Comparison of ENCODE assay signal across 6 mouse cellular contexts in genomic region chr19:4040941-4041340, GRCm38 (mm10). TPM values are rescaled to one million over a fixed set of nuclear protein-coding genes. Genes with fewer than 3 reads are reported as not detected.
"Had no signal": no experiment of that assay in that cellular context is flagged by ENCODE, and none has a peak within 500 bp of the region (broad histone marks: within the 10 kb centered on the region; RNA-seq: fewer than 3 reads in every experiment).

No protein-coding gene starts in this region.

RNA-seq across cellular contexts. Expression of gene Gstp2, which starts 4.9 kb away (rescaled TPM):
- polyA plus RNA-seq: neural tube, embryonic 14.5 days had no signal

RNA-seq across cellular contexts. Expression of gene Gstp3, which starts 18.4 kb away (rescaled TPM):
- polyA plus RNA-seq: neural tube, embryonic 12.5 days; neural tube, embryonic 13.5 days; neural tube, embryonic 14.5 days; neural tube, embryonic 15.5 days; stomach, embryonic 14.5 days; testis, adult 2 months had no signal
